Mouse (Mus musculus) liver, embryonic 16.5 days (tissue): Measurements from ENCODE around the gene Habp2. TPM values are rescaled to one million over a fixed set of nuclear protein-coding genes. Genes with fewer than 3 reads are reported as not detected.
"Not testable (repeated sequence)": the region's sequence is repeated elsewhere in the genome, so short reads cannot be mapped to it uniquely, and the experiment has no call there.

Source experiments
- ATAC-seq: fragments of 200-750 bp; cut with Nextera tagmentation; 2 replicates; pipeline ENCODE4 v1.8.0; 2017; ENCODE audit warnings: low read depth, mild to moderate bottlenecking, moderate number of reproducible peaks, moderate library complexity
- H3K27ac ChIP-seq: fragments of 300-500 bp; sonication (generic); 2 replicates; pipeline ENCODE4 v1.5.1; 2014; ENCODE audit warnings: mild to moderate bottlenecking, low read length
- H3K27me3 ChIP-seq: fragments of 300-500 bp; sonication (generic); 2 replicates; pipeline ENCODE4 v1.6.1; 2014; ENCODE audit warnings: low read depth, low read length, mixed read lengths; ENCODE audit not compliant: control insufficient read depth, insufficient read depth
- H3K36me3 ChIP-seq: fragments of 300-500 bp; sonication (generic); 2 replicates; pipeline ENCODE4 v1.6.1; 2014; ENCODE audit warnings: mild to moderate bottlenecking; ENCODE audit not compliant: control insufficient read depth, insufficient read depth
- H3K4me1 ChIP-seq: fragments of 300-500 bp; sonication (generic); 2 replicates; pipeline ENCODE4 v1.6.1; 2014; ENCODE audit warnings: low read depth, low read length, mixed read lengths; ENCODE audit not compliant: control insufficient read depth
- H3K4me2 ChIP-seq: fragments of 300-500 bp; sonication (generic); 2 replicates; pipeline ENCODE4 v1.6.1; 2014; ENCODE audit warnings: low read depth, low read length, mixed read lengths
- H3K4me3 ChIP-seq: fragments of 300-500 bp; sonication (generic); 2 replicates; pipeline ENCODE4 v1.5.1; 2014; ENCODE audit warnings: low read depth, mild to moderate bottlenecking, low read length
- H3K9ac ChIP-seq: fragments of 300-500 bp; sonication (generic); 2 replicates; pipeline ENCODE4 v1.6.1; 2014; ENCODE audit warnings: low read depth, low read length
- H3K9me3 ChIP-seq: fragments of 300-500 bp; sonication (generic); replicated peaks from 2 replicates; pipeline ENCODE4 v1.6.1; 2016; ENCODE audit warnings: low read length; ENCODE audit not compliant: control insufficient read depth
- WGBS: fragments of 180-500 bp; shearing (Covaris S2); extraction: QIAGEN DNeasy Blood & Tissue Kit; methylation state at CpG from one replicate; pipeline ENCODE4 v1.1.7; 2014; ENCODE audit not compliant: insufficient replicate concordance; 5-methylcytosine and 5-hydroxymethylcytosine counted together
- polyA plus RNA-seq: library from polyadenylated mRNA; unstranded; fragments of >200 nt; fragmentation: Nextera tagmentation; extraction: Ambion mirVana; gene quantifications from 2 replicates; pipeline ENCODE4 v1.2.1, GENCODE M21; 2015

The Habp2 gene
- polyA plus RNA-seq, 1 experiment from 2014 or later = 78.4 TPM

- Histone ChIP-seq H3K9me3 (no peaks in the 10 kb centered on the region), H3K27ac (no peak overlapping the region), H3K9ac (no peak overlapping the region), H3K4me3 (no peak overlapping the region), H3K27me3 (no peaks in the 10 kb centered on the region), H3K36me3 (no peaks in the 10 kb centered on the region), H3K4me1 (no peaks in the 10 kb centered on the region), H3K4me2 (no peak overlapping the region)
- 59% methylated on average over 8 of the region's 8 CpGs for WGBS
- ATAC-seq = no peak
Observed at GRCm38 (mm10) chr19:56342006-56342405, 55.1 kb downstream of the Habp2 start.

- no peak overlapping the region for H3K4me3 ChIP-seq
- no peaks in the 10 kb centered on the region for H3K36me3 ChIP-seq
Observed at GRCm38 (mm10) chr19:56343869-56344563, 57.1 kb downstream of the Habp2 start.

GRCm38 (mm10) chr19:56346016-56346415 is 59.1 kb downstream of the Habp2 start:
- H3K27me3 ChIP-seq = no peaks in the 10 kb centered on the region
- 41% methylated on average over 3 of the region's 3 CpGs for WGBS
- no peak for ATAC-seq
- no peak overlapping the region for H3K4me2 ChIP-seq
- no peaks in the 10 kb centered on the region for H3K36me3 ChIP-seq
- no peak overlapping the region for H3K27ac ChIP-seq
- no peaks in the 10 kb centered on the region for H3K4me1 ChIP-seq
- no peak overlapping the region for H3K9ac ChIP-seq
- H3K9me3 ChIP-seq = no peaks in the 10 kb centered on the region
- no peak overlapping the region for H3K4me3 ChIP-seq

More at GRCm38 (mm10) chr19:56343869-56344563, 57.1 kb downstream of the Habp2 start:
- Histone ChIP-seq H3K4me2 (no peak overlapping the region), H3K9ac (no peak overlapping the region), H3K27ac (no peak overlapping the region), H3K27me3 (no peaks in the 10 kb centered on the region), H3K4me1 (no peaks in the 10 kb centered on the region), H3K9me3 (no peaks in the 10 kb centered on the region)
- 75% methylated on average over 26 of the region's 26 CpGs for whole genome bisulfite sequencing
- no peak for ATAC-seq

- no peak overlapping the region for H3K4me3 ChIP-seq
- no peak for ATAC-seq
- H3K9ac ChIP-seq = no peak overlapping the region
- no peaks in the 10 kb centered on the region for H3K4me1 ChIP-seq
- H3K27me3 ChIP-seq = no peaks in the 10 kb centered on the region
- H3K27ac ChIP-seq = no peak overlapping the region
- no peak overlapping the region for H3K4me2 ChIP-seq
- 43% methylated on average over 13 of the region's 13 CpGs for WGBS
- H3K9me3 ChIP-seq = no peaks in the 10 kb centered on the region
- no peaks in the 10 kb centered on the region for H3K36me3 ChIP-seq
Observed at GRCm38 (mm10) chr19:56346750-56347149, 59.8 kb downstream of the Habp2 start.

- no peak overlapping the region for H3K9ac ChIP-seq
- no peaks in the 10 kb centered on the region for H3K27me3 ChIP-seq
- no peak overlapping the region for H3K27ac ChIP-seq
- no peaks in the 10 kb centered on the region for H3K36me3 ChIP-seq
- ATAC-seq = no peak
- no peak overlapping the region for H3K4me3 ChIP-seq
- 31% methylated on average over 6 of the region's 6 CpGs for WGBS
- no peak overlapping the region for H3K4me2 ChIP-seq
- no peaks in the 10 kb centered on the region for H3K9me3 ChIP-seq
- H3K4me1 ChIP-seq = no peaks in the 10 kb centered on the region
Observed at GRCm38 (mm10) chr19:56349295-56349694, 62.4 kb downstream of the Habp2 start.

GRCm38 (mm10) chr19:56353689-56354088 is 66.8 kb downstream of the Habp2 start:
- Histone ChIP-seq H3K9ac (no peak overlapping the region), H3K9me3 (no peaks in the 10 kb centered on the region), H3K4me1 (no peaks in the 10 kb centered on the region; the same call in 1 of the 2 replicates), H3K36me3 (no peaks in the 10 kb centered on the region), H3K27ac (no peak overlapping the region), H3K4me2 (no peak overlapping the region), H3K4me3 (no peak overlapping the region), H3K27me3 (no peaks in the 10 kb centered on the region)
- WGBS = 79% methylated on average over 10 of the region's 10 CpGs
- no peak for ATAC-seq

GRCm38 (mm10) chr19:56355201-56355600 is 68.3 kb downstream of the Habp2 start:
- H3K27ac ChIP-seq = no peak overlapping the region
- WGBS = 71% methylated on average over 12 of the region's 12 CpGs
- no peak for ATAC-seq

GRCm38 (mm10) chr19:56356480-56357373 is 69.8 kb downstream of the Habp2 start:
- Histone ChIP-seq H3K4me3 (no peak overlapping the region), H3K4me2 (no peak overlapping the region), H3K27ac (no peak overlapping the region), H3K4me1 (no peaks in the 10 kb centered on the region; the same call in 1 of the 2 replicates), H3K9ac (no peak overlapping the region), H3K9me3 (no peaks in the 10 kb centered on the region), H3K27me3 (no peaks in the 10 kb centered on the region), H3K36me3 (no peaks in the 10 kb centered on the region)
- no peak for ATAC-seq
- 31% methylated on average over 17 of the region's 17 CpGs for WGBS

More at GRCm38 (mm10) chr19:56355201-56355600, 68.3 kb downstream of the Habp2 start:
- no peak overlapping the region for H3K9ac ChIP-seq
- no peaks in the 10 kb centered on the region; the same call in 1 of the 2 replicates for H3K4me1 ChIP-seq
- no peaks in the 10 kb centered on the region for H3K36me3 ChIP-seq
- no peak overlapping the region for H3K4me3 ChIP-seq
- no peak overlapping the region for H3K4me2 ChIP-seq
- H3K27me3 ChIP-seq = no peaks in the 10 kb centered on the region
- H3K9me3 ChIP-seq = no peaks in the 10 kb centered on the region

- not testable (repeated sequence) for H3K27ac ChIP-seq, H3K9ac ChIP-seq, ATAC-seq, H3K4me2 ChIP-seq, H3K4me1 ChIP-seq, H3K4me3 ChIP-seq, H3K27me3 ChIP-seq, H3K9me3 ChIP-seq, H3K36me3 ChIP-seq
- 64% methylated on average over 2 of the region's 2 CpGs for WGBS
Observed at GRCm38 (mm10) chr19:56357374-56357708, 70.4 kb downstream of the Habp2 start.
